Mouse (Mus musculus) lung, postnatal 10 days (tissue): ENCODE results near the gene Kazn.

ENCODE experiments used
- DNase-seq: peaks from one replicate; pipeline ENCODE4 v3.0.0; 2021

Kazn gene

DNA sequence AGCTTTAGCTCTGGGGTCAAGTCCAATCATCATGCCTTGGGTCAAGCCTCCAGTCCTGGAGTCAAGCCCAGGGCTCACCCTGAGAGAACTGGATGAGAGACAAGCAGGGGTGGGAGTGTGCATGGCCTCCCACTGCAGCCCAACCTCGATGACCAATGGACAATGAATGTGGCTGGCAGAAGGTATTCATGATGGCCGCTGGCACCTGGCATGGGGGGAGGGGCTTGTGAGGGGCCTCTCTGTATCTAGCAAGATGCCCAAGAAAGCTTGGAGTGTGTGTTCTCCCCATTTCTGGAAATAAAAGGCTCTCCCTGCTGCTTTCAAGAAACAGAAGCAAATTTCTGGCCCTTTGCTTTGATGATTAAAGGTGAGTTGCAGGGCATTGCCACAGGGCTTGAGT is 50.7 kb downstream of the Kazn start:
- no peak for DNase-seq

GRCm38 (mm10) chr4:142186155-142186554 is 53.0 kb downstream of the Kazn start:
- DNase-seq: no peak

GRCm38 (mm10) chr4:142185533-142185900 is 53.7 kb downstream of the Kazn start:
- DNase-seq: peak; percentile 18

- no peak for DNase-seq
These were observed 54.2 kb downstream of the Kazn start for GRCm38 (mm10) chr4:142184852-142185532.

GRCm38 (mm10) chr4:142183591-142183990 is 55.6 kb downstream of the Kazn start:
- DNase-seq: no peak

- no peak for DNase-seq
These were observed 56.2 kb downstream of the Kazn start for GRCm38 (mm10) chr4:142183015-142183414.

DNA sequence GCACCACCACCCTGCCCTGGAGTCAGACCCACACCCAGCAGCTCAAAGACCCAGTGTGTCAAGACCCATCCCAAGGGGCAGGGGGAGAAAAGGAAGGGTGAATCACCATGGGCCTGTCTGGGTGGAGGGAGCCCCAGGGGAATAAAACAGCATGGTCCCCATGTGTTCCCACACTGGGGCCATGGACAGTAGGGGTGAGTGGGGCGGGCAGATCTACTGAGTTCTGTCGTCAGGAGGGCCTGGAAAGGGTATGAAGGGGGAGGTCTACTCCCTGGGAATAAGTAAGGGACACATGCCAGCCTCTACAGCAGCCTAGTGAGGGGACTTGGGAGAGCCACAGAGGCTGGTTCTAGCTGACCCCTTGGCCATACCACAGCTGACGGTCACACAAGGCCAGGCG is 57.6 kb downstream of the Kazn start:
- peak; percentile 53 for DNase-seq

GRCm38 (mm10) chr4:142180874-142181273 is 58.3 kb downstream of the Kazn start:
- peak; percentile 44 for DNase-seq

DNA sequence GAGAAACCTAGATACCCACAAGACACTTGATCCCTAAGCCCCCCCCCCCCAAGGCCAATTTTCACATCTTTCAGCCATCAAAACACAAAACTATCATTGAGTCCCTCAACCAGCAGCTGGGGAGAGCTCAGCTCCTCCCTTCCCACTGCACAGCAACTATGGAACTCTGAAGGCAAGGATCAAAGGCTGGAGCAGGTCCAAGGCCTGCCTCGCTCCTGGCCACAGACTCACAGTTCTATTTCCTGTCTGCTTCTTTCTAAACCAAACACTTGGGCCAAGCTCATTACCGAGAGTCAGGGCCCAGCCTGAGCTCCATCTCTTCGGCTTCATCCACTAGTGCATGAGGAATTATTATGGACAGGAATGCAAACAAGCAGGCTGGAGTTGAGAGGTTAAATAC is 58.9 kb downstream of the Kazn start:
- peak; percentile 94 for DNase-seq

- DNase-seq: peak; percentile 90
These were observed 59.7 kb downstream of the Kazn start for GRCm38 (mm10) chr4:142179531-142179930.

DNA sequence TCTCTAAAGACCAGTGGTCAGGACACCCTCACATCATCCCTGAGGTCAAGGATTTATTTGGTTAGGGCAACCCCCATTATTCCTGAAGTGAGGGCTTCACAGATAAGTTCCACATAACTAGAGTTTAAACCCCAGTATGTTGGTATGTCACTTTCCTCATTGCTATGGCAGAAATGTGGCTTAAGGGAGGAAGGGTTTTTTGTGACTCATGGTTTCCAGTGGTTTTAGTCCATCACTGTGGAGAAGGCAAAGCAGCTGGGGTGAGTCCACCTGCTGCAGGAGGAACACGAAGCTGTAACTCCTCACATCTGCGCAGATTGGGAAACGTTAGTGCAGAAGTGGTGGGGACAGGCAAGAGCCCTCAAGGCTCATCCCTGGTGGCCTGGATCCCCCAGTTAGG is 62.5 kb downstream of the Kazn start:
- no peak for DNase-seq

DNA sequence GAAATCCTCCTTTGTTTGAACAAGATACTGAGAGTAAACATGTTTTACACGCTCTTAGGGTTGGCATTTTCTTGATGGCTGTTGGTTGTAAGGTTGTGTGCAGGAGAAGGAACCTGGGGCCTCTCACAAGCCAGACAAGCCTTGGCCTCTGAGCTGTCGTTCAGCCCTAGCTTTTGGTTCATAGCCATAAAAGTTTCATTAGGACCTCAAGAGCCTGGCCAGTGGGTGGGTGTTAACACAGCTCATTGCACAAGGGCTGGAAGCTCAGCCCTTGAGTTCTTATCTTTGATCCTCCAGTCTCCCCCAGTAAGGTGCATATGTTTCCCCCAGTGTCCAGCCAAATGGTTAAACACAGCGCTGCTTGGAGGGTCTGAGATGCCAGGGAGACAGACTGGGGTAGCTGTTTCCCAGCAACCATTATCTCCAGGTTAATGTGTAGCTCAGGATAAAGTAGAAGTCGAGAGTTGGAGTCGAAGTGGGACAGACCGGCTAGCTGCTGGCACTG is 65.2 kb downstream of the Kazn start:
- DNase-seq: peak; percentile 45

DNA sequence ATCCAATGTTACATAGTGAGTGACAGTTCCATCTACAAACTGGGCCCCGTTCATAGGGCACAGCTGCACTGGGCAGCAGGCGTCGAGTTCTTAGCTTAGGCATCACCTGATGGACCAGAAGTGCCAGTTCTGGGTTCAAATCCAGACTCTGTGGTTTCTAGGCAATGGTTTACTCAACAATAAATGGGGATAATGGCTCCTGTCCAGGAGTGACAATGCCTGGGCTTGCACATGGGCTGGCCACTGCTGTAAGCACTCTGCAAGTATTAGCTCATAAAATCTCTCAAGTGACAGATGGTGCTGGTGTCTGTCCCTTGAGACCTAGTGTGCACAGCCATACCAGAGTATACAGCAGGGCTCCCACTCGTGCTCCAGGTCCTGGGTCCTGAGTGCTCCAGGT is 66.3 kb downstream of the Kazn start:
- no peak for DNase-seq

DNA sequence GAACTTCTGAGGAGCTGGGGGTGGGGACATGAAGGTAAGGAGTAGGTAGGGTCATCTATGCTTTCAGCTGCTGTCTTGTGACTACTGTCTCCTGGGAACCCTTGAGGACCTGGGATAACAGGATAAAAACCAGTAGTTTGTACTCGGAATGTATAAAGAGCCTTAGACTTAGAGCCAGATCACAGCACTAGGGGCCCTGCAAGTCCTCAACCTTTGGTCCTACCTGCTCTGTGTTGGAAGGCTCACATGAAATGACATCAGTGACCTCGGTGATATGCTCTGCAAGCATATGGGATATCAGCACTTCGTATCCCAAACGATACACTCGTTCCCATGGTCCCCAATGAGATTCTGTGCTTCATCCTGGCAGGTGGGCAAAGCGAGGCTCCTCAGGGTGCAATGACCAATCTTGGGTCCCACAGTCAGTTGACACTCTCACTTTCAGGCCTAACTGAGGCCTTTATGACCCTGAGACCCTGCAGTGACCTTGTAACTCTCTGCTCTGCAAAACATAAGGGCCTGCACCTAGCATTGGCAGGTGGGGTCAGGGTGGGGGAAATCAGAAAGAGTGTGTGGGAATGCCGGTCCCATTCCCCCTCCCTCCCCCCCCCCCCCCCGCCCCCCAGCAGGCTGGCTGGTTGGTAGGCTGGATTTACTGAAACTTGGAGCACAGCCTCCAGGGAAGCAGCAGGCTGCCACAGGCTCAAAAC is 67.3 kb downstream of the Kazn start:
- DNase-seq: no peak

DNA sequence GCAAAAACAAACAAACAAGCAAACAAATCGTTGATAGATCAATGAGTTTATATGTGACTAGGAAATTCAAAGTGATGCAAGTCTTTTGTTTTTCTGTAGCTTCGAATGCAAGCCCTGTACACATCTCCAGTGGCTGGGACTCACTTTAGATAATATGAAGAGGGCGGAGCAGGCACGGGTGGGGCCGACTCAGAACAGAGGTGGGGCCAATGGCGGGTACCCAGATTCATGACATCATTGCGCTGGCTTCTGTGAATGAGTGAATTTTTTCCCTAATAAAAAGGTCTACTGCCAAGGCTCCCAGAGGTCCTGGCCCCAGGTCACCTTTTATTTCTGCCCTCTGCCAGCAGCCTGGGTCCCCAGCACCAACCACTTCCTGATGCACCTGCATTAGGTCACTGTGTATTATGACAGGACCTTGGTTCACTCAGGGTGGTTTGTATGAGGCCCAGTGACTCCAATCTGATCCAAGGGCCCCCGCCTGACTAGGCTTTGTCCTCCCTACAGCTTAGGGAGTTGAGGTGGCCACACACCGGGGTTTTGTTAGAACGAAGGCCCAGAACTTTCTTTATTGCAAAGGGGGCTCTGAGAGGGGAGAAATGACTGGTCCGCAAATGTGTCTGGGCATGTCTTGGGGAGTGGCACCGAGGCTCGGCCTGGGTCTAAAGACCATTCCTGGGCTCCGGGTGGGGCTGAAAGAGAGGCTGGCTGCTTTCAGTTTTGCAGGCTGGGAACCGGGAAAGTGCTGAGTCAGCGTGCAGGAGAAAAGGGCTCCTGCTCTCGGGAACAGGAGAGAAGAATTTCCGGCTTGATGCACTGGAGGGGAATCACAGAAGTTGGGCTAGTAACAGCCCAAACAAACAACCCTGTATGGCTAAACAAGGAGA is 68.1 kb downstream of the Kazn start:
- DNase-seq: peak; percentile 64

DNA sequence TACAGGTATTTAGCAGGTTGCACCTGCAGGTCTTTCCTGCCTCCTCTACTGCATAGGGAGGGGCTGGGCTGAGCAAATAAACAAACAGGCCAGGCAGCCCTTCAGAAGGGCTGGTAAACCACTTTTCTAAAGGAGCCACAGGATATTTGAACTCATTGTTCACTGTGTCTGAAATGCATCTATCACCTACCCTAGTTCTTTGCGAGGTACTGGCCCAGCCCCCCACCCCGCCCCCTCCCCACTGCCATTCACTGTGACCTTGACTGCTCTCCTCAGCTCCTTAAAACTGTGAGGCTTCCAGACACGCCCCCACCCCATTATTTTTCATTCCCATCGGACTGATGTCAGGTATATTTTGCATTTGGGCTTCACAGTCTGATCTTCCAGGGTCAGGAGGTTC is 69.6 kb downstream of the Kazn start:
- DNase-seq: no peak

- DNase-seq: no peak
These were observed 70.8 kb downstream of the Kazn start for GRCm38 (mm10) chr4:142168352-142168751.

- DNase-seq: peak; percentile 90
These were observed 73.1 kb downstream of the Kazn start for GRCm38 (mm10) chr4:142165835-142166701.

GRCm38 (mm10) chr4:142165363-142165762 is 73.8 kb downstream of the Kazn start:
- peak; percentile 13 for DNase-seq

DNA sequence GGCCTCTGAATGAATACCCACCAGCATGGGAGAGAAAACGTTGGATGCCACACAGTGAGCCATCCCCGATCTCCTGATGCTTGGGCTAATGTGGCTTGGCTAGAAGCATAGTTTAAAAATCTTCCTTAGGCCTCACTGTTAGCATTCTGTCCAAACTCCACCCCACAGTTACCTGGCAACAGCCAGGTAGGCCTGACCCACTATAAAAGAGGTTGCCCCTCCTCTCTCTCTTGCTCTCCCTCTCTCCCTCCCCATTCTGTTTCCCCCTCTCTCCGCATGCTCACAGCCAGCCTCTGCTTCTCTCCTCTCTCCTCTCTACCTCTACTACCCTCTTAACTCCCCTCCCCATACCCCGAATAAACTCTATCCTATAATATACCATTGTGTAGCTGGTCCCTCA is 74.8 kb downstream of the Kazn start:
- DNase-seq: no peak

DNA sequence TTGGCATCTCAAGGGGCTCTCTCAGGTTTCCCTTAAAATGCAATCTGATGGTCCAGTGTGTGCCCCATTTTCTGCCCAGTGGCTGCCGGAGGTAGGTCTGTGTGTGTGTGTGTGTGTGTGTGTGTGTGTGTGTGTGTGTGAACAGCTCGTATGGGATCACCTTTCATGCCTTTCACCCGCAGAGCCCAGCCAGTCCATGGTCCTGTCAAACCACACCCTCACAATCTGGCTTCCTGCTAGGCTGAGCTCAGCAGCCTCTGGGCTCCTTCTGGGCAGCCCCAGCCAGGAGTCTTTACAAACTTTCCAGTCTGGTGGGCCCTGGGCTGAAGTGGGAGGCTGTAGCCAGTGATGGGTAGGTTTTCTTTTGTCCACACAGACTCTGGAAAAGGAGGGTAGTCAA is 75.3 kb downstream of the Kazn start:
- DNase-seq: no peak

- DNase-seq: peak; percentile 39
These were observed 76.5 kb downstream of the Kazn start for GRCm38 (mm10) chr4:142162729-142163128.
